Mouse (Mus musculus) heart, embryonic 13.5 days (tissue): ENCODE data around the gene Antxr1. TPM values are rescaled to one million over a fixed set of nuclear protein-coding genes. Genes with fewer than 3 reads are reported as not detected.
A peak's percentile ranks its signal among the peaks of the same experiment; 100 is the strongest.

Experiments used
- ATAC-seq: fragments of 200-750 bp; cut with Nextera tagmentation; 2 replicates; pipeline ENCODE4 v1.8.0; 2017; ENCODE audit warnings: moderate TSS enrichment; ENCODE audit not compliant: insufficient number of reproducible peaks, low FRiP score, low TSS enrichment; ENCODE audit errors: extremely low read depth
- H3K27ac ChIP-seq: fragments of 300-500 bp; sonication (generic); replicated peaks from 2 replicates; pipeline ENCODE4 v1.5.1; 2015; ENCODE audit warnings: moderate library complexity, mild to moderate bottlenecking, inconsistent platforms
- H3K27me3 ChIP-seq: fragments of 300-500 bp; sonication (generic); replicated peaks from 2 replicates; pipeline ENCODE4 v1.6.1; 2015; ENCODE audit warnings: mild to moderate bottlenecking, inconsistent platforms
- H3K36me3 ChIP-seq: fragments of 300-500 bp; sonication (generic); 2 replicates; pipeline ENCODE4 v1.6.1; 2015; ENCODE audit warnings: mild to moderate bottlenecking, inconsistent platforms
- H3K4me1 ChIP-seq: fragments of 300-500 bp; sonication (generic); 2 replicates; pipeline ENCODE4 v1.6.1; 2015; ENCODE audit warnings: inconsistent platforms
- H3K4me2 ChIP-seq: fragments of 300-500 bp; sonication (generic); 2 replicates; pipeline ENCODE4 v1.6.1; 2015; ENCODE audit warnings: inconsistent platforms, mild to moderate bottlenecking, moderate library complexity
- H3K4me3 ChIP-seq: fragments of 300-500 bp; sonication (generic); 2 replicates; pipeline ENCODE4 v1.5.1; 2015; ENCODE audit warnings: moderate library complexity, mild to moderate bottlenecking, inconsistent platforms
- H3K9ac ChIP-seq: fragments of 300-500 bp; sonication (generic); 2 replicates; pipeline ENCODE4 v1.6.1; 2015; ENCODE audit warnings: inconsistent platforms, mild to moderate bottlenecking, moderate library complexity
- H3K9me3 ChIP-seq: fragments of 300-500 bp; sonication (generic); 2 replicates; pipeline ENCODE4 v1.6.1; 2016; ENCODE audit warnings: inconsistent platforms
- WGBS: fragments of 180-500 bp; shearing (Covaris S2); methylation state at CpG from one replicate; pipeline ENCODE4 v1.1.7; 2015; ENCODE audit warnings: mixed read lengths; 5-methylcytosine and 5-hydroxymethylcytosine counted together
- polyA plus RNA-seq: library from polyadenylated mRNA; unstranded; fragments of >200 nt; fragmentation: Nextera tagmentation; extraction: Ambion mirVana; gene quantifications from 2 replicates; pipeline ENCODE4 v1.2.1, GENCODE M21; 2015

Gene Antxr1
- polyA plus RNA-seq, 1 experiment from 2014 or later = 4.5 TPM

DNA sequence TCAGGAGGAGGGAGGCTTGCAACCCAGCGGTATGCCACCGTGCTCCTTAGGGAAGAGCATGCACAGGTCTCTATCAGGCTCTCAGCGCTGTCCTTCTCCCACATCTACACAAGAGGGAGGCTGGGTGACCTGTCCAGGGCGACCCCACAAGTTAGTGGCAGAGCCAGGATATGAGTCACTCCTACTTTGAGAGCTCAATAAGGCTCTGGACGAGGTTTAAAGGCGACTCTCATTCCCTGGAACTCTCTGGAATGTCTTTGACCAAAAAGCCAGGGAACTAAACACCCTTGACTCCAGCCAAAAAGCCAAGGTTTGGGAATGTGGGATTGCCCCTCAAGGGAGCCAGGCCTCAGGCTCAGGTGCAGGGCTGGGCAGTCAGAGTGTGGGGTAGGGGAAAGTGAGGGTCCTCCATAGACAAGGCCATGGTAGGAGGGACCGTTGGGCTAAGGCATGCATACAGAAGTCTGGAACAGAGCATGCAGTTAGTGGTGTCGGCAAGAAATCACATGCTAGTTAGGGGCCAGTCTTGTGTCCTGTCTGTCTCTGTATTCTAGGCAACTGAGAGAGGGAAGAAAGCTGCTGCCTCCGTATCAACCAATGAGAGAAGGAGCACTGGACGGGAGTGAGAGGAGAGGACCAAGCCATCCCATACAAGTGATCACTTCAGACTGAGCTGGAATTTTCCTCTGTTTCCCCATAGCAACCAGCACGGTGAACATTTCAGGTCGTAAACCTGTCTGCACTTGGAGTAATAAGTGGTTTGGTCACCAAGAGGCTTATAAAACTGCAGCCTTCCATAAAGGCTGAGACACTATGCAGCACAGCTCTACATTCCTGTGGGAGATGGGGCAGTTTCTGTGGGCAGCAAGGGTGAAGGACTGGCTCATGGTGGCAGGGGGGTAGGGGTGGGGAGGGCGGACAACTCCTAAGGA lies 116.3 kb downstream of the Antxr1 start:
- ATAC-seq = no peak
- Histone ChIP-seq H3K9me3 (no peaks in the 10 kb centered on the region), H3K27ac (no peak overlapping the region), H3K4me3 (no peak overlapping the region), H3K36me3 (no peaks in the 10 kb centered on the region), H3K4me1 (peaks cover 29% of the 10 kb centered on the region), H3K9ac (no peak overlapping the region), H3K27me3 (no peaks in the 10 kb centered on the region), H3K4me2 (no peak overlapping the region)
- WGBS = 64% methylated on average over 13 of the region's 13 CpGs

DNA sequence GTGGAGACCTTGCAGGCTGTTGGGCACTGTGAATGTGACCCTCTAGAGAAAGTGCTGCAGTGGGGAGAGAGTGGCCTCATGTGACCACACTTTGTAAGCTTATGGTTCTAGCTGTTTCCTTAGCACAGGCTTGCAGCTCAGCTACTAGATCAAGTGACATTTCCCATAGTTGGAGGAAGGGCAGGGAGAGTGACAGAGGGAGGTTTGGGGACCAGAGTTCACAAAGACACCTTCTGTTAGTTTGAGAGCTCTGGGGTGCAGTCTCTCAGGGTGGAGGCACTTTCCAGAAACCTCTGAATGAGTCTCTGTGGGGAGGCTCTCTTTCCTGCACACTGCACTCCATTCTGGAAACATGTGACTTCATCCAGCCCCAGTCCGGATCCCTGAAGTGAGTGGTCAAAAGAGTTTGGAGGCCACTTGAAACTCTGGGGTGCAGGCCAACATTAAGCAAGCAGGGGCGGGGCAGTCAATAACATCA lies 119.5 kb downstream of the Antxr1 start:
- no peak overlapping the region for H3K27ac ChIP-seq

DNA sequence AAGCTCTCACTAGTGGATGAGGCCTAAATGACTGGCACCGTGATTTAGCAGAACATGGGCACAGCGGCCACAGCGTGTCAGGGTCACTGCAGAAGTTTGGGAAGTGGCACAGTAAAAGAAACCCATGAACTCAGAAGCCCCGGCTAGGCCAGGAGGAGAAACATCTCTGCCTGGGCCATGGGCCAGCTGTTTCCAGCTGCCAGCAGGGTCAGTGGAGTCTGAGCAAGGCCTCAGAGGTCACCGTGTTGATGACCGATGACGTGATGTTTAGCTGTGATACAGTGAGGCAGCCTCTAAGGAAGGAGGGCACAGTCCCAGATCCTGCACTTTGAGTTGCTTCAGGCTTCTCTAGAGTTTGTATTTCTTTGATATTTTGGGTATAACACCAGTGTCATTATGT lies 122.4 kb downstream of the Antxr1 start:
- Histone ChIP-seq H3K27me3 (no peaks in the 10 kb centered on the region), H3K4me1 (peaks cover 12% of the 10 kb centered on the region), H3K4me3 (no peak overlapping the region), H3K4me2 (no peak overlapping the region), H3K9me3 (peaks cover 6% of the 10 kb centered on the region), H3K27ac (no peak overlapping the region), H3K9ac (no peak overlapping the region), H3K36me3 (peaks cover 13% of the 10 kb centered on the region)
- 70% methylated on average over 7 of the region's 7 CpGs for WGBS
- no peak for ATAC-seq

More for the DNA sequence above, 119.5 kb downstream of the Antxr1 start:
- ATAC-seq = no peak
- Histone ChIP-seq H3K9me3 (peaks cover 6% of the 10 kb centered on the region), H3K4me3 (no peak overlapping the region), H3K4me2 (no peak overlapping the region), H3K27me3 (no peaks in the 10 kb centered on the region), H3K4me1 (peaks cover 16% of the 10 kb centered on the region), H3K36me3 (peaks cover 10% of the 10 kb centered on the region), H3K9ac (no peak overlapping the region)
- WGBS = 54% methylated on average over 2 of the region's 2 CpGs

DNA sequence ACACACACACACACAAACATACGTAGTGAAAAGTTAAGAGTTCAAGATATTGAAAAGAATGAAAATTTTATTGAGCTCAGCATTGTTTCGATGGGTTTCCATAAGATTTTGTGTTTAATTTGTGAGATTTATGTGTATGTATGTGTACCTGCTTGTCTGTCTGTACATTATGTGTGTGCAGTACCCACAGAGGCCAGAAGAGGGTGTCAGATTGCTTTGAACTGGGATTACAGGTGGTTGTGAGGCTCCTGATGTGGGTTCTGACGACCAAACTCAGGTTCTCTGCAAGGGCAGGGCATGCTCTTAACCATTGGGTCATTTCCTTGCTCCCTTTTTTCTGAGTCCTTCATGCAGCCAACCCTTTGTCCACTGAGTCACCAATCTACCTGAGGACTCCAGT lies 124.1 kb downstream of the Antxr1 start:
- peaks cover 6% of the 10 kb centered on the region for H3K9me3 ChIP-seq
- no peak overlapping the region for H3K9ac ChIP-seq
- H3K4me2 ChIP-seq = no peak overlapping the region
- peaks cover 13% of the 10 kb centered on the region for H3K36me3 ChIP-seq
- H3K27me3 ChIP-seq = no peaks in the 10 kb centered on the region
- peaks cover 17% of the 10 kb centered on the region for H3K4me1 ChIP-seq
- H3K27ac ChIP-seq = no peak overlapping the region
- WGBS = 78% methylated on average over 3 of the region's 3 CpGs
- no peak overlapping the region for H3K4me3 ChIP-seq
- no peak for ATAC-seq

DNA sequence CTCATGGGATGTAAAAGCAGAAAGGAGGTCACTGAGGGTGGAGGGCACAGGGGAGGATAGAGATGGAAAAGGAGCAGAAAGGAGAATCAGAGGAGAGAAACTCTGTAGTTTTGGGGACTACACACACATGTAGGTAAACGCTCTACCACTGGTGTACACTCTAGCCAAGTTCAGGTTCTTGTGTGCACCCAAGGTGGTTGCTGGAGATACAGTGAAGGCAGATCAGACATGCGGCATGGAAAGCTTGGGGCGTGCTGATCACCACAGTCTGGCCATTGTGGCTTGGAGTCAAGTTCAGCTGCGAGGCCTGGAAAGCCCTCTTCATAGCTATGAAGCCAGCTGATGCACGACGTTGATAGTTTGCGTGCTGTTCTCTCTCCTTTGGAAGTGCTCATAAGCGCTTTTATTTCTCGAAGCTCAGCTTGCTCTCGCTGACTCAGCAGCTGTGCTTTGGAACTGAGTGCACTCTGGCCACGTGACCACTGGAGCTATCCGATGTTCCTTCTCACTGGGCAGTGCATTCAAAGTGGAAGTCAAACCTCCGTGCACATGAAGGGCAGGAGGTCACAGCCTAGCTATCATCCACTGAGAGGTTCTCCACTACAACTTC lies 128.1 kb downstream of the Antxr1 start:
- no peak overlapping the region for H3K27ac ChIP-seq
- no peak overlapping the region for H3K4me2 ChIP-seq
- no peaks in the 10 kb centered on the region for H3K27me3 ChIP-seq
- no peak for ATAC-seq
- peaks cover 9% of the 10 kb centered on the region; the same call in 1 of the 2 replicates for H3K4me1 ChIP-seq
- H3K9me3 ChIP-seq = peaks cover 6% of the 10 kb centered on the region
- 59% methylated on average over 13 of the region's 13 CpGs for WGBS
- H3K9ac ChIP-seq = no peak overlapping the region
- H3K4me3 ChIP-seq = no peak overlapping the region
- H3K36me3 ChIP-seq = peaks cover 13% of the 10 kb centered on the region

DNA sequence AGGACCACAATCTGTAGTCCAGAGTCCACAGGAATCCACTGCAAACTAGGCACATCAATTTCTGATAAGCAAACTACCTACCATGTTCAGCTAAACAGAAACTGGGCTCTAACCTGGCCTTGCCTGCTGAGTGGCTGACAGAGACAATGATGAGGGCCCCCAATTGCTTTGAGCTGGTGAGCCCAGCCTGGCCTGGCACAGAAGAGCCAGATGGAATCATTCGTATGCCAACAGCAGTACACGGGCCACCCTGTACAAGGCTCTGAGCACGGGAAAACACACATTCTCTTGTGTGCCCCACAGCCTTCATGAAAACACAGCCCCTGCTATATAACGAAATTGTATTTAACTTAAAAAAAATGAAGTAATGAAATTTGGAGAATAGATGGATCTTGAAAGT lies 128.8 kb downstream of the Antxr1 start:
- Histone ChIP-seq H3K4me1 (peaks cover 9% of the 10 kb centered on the region; the same call in 1 of the 2 replicates), H3K9me3 (peaks cover 5% of the 10 kb centered on the region), H3K4me3 (no peak overlapping the region), H3K27ac (no peak overlapping the region), H3K9ac (no peak overlapping the region), H3K27me3 (no peaks in the 10 kb centered on the region), H3K36me3 (peaks cover 9% of the 10 kb centered on the region), H3K4me2 (no peak overlapping the region)
- ATAC-seq = no peak
- WGBS = 82% methylated on average over 4 of the region's 4 CpGs

DNA sequence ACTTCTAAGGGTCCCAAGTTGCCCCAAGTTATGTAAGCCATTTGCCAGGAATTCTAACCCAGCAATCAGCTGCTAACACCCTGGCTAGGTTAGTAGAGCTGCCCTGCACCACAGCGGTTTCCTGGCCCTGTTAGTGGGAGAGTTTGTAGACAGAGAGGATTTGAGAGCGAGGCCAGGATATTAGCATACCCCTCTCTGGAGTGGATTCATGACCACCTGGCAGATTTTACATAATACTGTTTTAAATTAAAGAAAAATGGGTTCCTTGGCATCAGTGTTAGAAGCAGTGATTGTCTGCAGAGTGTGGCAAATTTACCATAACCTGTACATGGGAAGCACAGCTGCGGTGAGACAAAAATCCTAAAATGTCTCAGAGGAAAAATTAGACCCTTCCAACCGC lies 132.2 kb downstream of the Antxr1 start:
- no peak overlapping the region for H3K4me2 ChIP-seq
- no peak for ATAC-seq

DNA sequence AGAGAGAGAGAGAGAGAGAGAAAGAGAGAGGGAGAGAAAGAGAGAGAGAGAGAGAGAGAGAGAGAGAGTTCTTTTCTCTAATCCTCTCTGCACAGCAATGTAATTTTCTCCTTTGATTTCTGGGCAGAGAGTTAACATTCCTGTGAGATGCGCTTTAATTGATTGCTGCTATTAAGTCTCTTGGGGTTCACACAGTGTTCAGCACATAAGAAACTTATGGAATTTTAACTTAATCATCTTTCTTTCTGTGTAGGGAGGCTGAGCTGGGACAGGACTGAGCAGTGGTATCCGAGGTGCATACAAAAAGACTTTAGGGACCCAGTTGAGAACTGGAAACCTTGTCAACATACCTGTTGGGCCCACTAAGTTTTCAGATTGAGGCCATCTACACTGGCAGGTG lies 132.6 kb downstream of the Antxr1 start:
- ATAC-seq = no peak
- Histone ChIP-seq H3K27ac (no peak overlapping the region), H3K27me3 (no peaks in the 10 kb centered on the region), H3K4me3 (no peak overlapping the region), H3K9me3 (no peaks in the 10 kb centered on the region), H3K4me2 (no peak overlapping the region), H3K36me3 (no peaks in the 10 kb centered on the region), H3K4me1 (peaks cover 9% of the 10 kb centered on the region; the same call in 1 of the 2 replicates), H3K9ac (no peak overlapping the region)
- 78% methylated on average over 2 of the region's 2 CpGs for WGBS

More for the DNA sequence above, 132.2 kb downstream of the Antxr1 start:
- no peak overlapping the region for H3K4me3 ChIP-seq
- H3K36me3 ChIP-seq = no peaks in the 10 kb centered on the region
- no peaks in the 10 kb centered on the region for H3K9me3 ChIP-seq
- H3K4me1 ChIP-seq = peaks cover 9% of the 10 kb centered on the region; the same call in 1 of the 2 replicates
- H3K27ac ChIP-seq = no peak overlapping the region
- no peaks in the 10 kb centered on the region for H3K27me3 ChIP-seq
- H3K9ac ChIP-seq = no peak overlapping the region
- 83% methylated on average over 4 of the region's 4 CpGs for WGBS

DNA sequence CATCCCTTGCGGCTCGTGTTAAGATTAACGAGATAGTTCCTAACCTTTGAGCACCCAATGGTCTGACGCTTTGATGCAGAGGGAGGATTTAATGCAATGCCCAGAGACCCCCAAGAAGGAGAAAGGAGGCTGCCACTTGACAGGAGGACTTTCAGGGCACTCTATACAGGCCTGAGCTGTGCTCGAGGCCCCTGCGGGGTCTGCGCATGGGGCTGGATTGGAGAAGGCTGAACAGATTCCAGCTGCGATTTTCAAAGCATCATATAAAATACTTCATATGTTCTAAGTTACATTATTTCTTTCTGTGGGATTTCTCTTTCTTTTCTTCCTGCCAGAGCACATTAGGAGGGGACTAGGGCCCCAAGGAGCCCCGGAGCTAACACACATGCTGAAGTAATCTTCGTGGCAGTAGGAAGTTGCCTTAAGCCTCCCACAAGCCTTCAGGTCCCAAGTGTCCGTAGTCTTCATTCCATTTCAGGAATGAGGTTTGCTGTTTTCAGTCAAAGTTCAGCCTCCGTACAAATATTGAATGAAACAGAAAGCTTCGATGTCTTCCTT lies 133.5 kb downstream of the Antxr1 start:
- ATAC-seq = no peak
- Histone ChIP-seq H3K4me3 (no peak overlapping the region), H3K9ac (no peak overlapping the region), H3K9me3 (no peaks in the 10 kb centered on the region), H3K36me3 (no peaks in the 10 kb centered on the region), H3K4me1 (0 out of 2 replicates have a peak, but pooled peaks cover 3% of the 10 kb centered on the region), H3K27me3 (no peaks in the 10 kb centered on the region), H3K4me2 (no peak overlapping the region), H3K27ac (no peak overlapping the region)
- 79% methylated on average over 13 of the region's 13 CpGs for WGBS

DNA sequence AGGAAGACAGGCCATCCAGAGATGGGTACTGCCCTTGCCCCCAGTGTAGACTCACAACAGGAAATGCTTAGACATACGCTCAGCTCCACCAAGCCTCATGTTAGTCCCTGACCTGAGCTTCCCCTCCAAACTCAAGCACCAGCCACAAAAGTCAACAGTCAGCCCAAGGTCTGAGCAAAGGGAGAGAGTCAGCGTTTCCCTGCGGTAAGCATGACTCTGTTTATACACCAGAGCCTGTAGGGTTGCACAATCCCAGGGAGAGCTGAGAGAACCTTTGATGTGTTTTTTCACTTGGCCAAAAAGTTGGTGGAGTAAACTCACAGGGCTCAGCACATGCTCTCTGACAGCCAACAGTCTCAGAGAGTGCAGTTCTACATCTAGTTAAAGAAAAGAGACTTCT lies 145.9 kb downstream of the Antxr1 start:
- H3K27ac ChIP-seq = no peak overlapping the region
- WGBS = 66% methylated on average over 3 of the region's 3 CpGs
- no peak for ATAC-seq

DNA sequence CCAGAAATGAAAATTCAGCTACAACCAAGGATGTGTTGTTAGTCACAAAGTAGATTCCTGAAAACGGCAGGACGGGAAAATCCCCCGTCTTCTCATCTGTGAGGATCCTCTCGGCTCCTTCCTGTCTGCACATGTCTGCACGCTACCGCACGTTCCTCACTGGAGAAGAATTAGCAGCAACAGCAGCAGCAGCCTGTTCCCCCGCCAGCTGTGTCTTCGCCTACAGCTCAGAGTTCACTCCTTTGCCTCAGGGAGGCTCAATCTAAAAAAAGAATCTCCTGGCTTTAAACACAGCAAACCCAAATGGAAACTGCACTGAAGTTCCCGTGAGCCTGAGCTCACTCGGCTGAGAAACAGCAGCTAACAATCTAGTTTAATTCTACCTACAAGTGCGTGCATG lies 148.6 kb downstream of the Antxr1 start:
- 0 out of 2 replicates have a peak, but pooled peaks cover 3% of the 10 kb centered on the region for H3K36me3 ChIP-seq
- H3K9me3 ChIP-seq = no peaks in the 10 kb centered on the region
- H3K27ac ChIP-seq = peak overlapping the region; percentile 58
- H3K9ac ChIP-seq = peak overlapping the region; percentile 37
- ATAC-seq = no peak
- peaks cover 59% of the 10 kb centered on the region for H3K4me1 ChIP-seq
- 24% methylated on average over 12 of the region's 12 CpGs for WGBS
- H3K27me3 ChIP-seq = no peaks in the 10 kb centered on the region
- H3K4me2 ChIP-seq = peak overlapping the region; percentile 31
- no peak overlapping the region for H3K4me3 ChIP-seq

More for the DNA sequence above, 145.9 kb downstream of the Antxr1 start:
- Histone ChIP-seq H3K4me1 (peaks cover 37% of the 10 kb centered on the region), H3K9ac (no peak overlapping the region), H3K4me3 (no peak overlapping the region), H3K4me2 (no peak overlapping the region), H3K36me3 (peaks cover 3% of the 10 kb centered on the region; the same call in 1 of the 2 replicates), H3K9me3 (no peaks in the 10 kb centered on the region), H3K27me3 (no peaks in the 10 kb centered on the region)
